Mouse (Mus musculus): ENCODE results near the gene Ly6g5b.

The Ly6g5b gene

DNA sequence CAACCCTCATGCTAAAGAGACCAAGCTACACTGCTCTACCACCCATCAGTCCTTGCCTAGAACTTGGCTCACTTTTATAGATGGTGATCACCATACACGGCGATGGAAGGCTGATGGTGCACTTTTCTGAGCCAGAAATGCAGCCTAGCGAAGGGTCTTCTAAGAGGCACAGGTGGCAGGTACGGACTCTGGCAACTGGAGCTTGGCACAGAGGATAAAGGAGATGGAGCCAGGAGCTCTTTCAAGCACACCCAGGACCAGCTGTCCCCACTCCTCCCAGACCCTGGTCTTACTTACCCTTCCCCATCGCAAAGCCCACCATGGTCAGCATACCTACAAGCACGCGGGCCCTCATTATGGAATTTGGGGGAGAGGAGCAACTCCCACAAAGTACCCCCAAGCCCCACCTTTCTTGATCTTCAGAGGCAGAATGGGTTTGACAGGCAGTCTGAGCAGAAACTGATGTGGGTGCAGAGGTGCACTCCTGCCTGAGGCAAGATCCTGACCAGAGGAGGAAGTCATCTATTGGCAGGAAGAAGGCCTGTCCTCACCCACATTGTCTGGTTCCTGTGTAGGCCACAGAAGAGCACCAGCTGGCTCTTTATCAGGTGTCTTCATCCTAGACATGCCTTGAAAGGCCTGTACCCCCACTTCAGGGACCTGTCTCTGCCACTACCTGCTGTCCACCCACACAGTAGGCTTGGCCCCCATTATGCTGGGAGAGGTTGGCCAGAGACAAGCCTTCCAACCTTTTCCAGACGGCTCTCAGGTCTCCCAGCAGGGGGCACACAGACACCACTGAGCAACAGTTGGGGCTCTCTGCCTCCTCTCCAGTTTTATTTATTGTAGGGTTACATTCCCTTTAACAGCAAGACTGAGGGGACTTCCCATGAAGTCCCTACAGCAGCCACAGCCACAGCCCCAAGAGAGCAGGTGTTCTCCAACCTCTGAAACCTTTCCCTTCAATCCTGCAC lies at the start of gene Ly6g5b:
Ly6g5b (minus strand) TSS at position 383 of the 974 bp plus-strand sequence.
- no peak for DNase-seq (ENCODE audit: low read depth, low spot score)

DNA sequence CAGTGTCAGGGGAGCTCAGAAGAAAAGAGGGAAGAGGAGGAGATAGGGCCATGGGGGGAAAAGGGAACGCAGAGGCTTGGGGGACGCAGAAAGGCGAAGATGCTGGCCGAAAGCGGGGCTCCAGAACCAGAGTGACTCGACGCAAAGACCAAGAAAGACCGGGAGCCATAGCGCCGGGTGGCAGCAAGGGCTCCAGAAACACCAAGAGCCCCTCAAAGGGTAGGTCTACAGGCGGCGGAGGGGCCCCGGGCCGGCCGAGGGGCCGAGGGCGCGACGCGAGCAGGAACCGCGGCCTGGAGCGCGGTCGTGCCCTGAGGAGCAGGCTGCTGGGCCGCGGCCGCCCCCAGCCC lies 49.0 kb upstream of the Ly6g5b start:
- DNase-seq (ENCODE audit: low read depth, low spot score): no peak

DNA sequence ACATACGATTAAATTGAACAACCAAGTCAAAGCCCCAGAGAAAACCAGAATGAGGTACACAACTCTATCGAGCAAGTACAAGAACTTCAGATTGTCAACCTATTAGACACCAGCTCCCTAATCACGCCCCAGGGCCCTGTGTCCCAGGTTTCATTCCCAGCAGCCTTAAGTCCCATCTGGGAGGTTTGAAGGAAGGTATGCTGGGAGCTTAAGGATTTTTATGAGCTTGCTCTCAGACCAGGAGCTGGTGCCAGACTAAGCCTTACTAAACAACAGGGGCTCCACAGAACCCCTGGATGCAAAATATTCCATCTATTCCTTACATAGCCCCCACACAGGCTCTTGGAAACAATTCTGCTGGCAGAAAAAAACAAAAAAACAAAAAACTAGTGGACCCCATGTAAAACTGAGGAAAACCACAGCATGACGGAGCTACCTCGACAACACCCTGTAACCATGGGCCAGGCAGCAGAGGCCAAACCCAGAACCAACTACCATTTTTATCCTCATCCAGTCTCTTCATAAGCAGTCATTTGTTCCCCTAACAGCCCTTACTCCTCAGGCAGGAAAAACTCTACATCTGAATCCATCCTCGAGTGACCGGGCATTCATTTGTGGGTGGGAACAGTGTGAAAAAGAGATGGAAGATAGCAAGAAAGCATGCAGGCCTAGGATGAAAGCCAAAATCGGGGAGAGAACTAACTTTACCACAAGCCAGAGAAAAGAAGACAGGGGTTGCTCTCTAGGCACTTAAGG lies 48.3 kb upstream of the Ly6g5b start:
- DNase-seq (ENCODE audit: low read depth, low spot score): no peak

DNA sequence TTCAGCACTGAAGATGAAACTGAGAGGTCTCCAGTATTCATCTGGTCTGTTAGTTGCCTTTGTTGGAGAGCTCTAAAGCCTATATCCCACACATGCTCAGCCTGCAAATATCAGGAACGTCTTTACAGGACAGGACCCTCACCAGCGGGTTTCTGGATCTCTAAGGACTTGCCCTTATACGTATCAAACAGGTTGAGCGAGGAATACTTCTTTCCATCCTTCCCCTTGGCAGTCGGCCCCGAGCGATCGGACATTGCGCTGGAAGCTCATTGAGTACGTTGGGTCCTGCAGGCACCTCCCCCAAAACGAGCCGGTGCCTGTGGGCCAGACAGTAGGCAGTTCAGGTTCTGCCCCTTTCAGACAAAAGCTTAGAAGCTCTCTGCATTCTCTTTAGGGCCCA lies 47.5 kb upstream of the Ly6g5b start:
- DNase-seq (ENCODE audit: low read depth, low spot score): no peak

DNA sequence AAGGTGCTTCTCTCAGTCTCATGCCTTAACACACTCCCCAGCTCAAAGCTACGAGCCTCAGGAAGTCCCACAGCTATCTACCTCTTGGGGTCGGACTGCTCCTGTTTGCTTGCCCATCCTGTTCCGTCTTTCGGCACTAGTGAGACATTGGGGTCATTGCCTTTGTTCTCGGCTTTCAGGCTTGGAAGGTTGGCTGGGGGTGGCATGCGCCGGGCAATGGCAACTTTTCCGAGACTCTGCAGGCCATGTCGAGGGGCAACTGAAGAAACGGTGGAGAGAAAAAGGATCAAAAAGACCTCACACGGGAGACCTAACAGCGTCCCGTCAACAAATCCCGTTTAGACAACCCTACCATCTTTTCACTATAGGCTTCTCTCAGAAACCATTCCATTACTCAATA lies 46.9 kb upstream of the Ly6g5b start:
- DNase-seq (ENCODE audit: low read depth, low spot score): no peak

DNA sequence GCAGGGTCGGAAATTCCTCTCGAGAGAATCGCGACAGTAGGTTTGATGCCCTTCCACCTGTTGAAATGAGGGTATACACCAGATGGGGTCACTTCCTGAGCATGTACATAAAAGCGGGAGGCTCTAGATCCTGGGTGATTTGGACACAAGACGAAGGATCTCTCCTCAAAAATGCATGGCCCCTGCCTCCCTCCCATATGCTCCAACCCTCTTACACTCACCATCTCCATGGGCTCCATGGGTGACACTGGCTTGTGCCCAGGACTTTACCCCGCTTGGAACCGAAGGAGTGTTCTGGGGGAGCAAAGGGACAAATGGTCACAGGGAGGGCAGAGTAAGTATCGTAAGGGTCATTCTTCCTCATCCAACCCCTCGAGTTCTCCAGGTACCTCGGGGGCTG lies 46.2 kb upstream of the Ly6g5b start:
- DNase-seq (ENCODE audit: low read depth, low spot score): no peak

DNA sequence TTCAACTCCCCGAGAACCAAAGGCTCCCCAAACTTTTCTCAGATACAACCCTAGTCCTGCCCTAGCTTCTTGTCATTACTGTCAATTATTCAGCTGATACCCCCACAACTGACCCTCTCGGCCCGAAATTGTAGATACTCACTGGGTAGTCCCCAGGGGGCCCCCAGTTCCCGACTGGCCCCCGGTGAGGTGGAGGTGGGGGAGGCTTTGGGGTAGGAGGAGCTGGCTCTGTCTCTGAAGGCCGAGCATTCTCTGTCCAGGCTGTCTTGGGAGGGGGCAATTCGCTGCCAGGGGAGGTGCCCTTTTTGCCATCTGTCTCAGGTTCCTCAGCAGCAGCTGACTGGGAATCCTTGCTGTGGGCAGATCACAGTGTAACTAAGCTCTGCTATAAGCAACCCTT lies 44.4 kb upstream of the Ly6g5b start:
- DNase-seq (ENCODE audit: low read depth, low spot score): no peak

DNA sequence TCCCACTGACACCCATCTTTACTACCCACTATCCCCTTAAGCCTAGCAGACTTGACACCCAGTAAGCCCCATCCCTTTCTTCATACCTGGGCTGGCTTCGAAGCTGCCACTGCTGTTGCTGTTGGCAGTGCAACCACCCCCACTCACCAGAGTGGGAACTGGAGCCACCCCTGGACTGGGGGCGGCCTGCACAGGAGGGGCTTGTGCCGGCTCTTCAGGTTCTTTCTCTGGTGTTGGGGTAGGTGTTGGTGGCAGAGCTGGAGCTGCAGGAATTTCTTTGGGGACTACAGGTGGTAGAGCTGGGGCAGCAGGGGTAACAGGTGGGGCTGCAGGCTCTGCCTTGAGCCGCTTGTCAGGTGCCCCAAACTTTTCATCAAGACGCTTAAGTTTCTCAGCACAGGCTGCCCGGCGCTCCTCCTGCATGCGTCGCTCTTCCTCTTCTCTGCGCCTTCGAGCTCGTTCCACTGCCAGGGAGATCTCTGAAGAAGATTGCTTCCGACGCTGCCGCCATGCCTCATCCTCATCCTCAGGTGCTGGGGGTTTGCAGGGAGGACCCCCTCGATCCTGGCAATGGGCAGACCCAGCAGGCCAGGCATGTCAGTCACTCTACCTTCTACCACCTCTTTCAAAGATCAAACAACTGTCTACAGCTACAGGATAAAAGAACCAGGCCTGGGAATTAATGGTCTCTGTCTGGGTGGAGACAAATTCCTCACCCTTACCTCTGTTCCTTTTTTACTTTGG lies 43.8 kb upstream of the Ly6g5b start:
- no peak for DNase-seq (ENCODE audit: low read depth, low spot score)

DNA sequence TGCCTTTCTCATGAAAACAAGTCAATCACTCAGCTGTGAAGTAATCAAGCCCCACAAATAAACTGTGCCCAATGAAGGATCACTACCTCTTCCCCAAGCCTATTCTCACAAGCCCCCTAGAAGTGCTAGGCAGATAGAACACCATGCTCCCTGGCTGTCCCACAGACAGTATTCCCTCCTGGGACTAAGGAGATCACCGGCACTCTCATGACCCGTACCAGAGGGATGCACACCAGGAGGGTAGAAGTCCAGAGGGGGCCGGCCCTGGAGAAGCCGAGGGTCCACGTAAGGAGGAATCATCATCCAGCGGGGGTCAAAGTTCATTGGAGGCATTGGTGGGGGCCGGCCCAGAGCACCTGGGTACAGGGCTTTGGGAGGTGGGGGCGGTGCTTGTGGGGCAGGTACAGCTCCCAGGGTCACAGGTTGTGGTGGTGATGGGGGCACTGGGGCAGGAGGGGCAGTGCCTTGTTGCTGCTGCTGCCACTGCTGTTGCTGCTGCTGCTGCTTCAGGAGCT lies 42.5 kb upstream of the Ly6g5b start:
- no peak for DNase-seq (ENCODE audit: low read depth, low spot score)

DNA sequence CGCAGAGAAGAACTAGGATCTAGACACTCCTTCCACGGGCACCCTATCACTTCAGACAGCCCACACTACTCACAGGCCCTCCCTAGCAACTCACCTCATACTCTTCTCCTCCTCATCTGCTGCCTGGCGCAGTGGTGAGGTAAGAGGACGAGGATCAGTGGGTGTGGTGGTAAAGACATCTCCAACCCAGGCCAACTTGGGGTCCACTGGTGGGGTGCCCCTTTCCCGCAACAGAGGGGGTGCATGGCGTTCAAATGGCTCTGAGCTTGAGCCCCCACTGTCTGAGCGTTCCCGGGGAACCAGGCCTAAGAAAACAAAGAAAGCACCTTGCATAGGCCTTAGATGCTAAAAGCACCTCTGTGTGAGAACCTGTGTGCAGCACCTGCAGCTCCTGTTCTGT lies 42.0 kb upstream of the Ly6g5b start:
- DNase-seq (ENCODE audit: low read depth, low spot score): no peak

DNA sequence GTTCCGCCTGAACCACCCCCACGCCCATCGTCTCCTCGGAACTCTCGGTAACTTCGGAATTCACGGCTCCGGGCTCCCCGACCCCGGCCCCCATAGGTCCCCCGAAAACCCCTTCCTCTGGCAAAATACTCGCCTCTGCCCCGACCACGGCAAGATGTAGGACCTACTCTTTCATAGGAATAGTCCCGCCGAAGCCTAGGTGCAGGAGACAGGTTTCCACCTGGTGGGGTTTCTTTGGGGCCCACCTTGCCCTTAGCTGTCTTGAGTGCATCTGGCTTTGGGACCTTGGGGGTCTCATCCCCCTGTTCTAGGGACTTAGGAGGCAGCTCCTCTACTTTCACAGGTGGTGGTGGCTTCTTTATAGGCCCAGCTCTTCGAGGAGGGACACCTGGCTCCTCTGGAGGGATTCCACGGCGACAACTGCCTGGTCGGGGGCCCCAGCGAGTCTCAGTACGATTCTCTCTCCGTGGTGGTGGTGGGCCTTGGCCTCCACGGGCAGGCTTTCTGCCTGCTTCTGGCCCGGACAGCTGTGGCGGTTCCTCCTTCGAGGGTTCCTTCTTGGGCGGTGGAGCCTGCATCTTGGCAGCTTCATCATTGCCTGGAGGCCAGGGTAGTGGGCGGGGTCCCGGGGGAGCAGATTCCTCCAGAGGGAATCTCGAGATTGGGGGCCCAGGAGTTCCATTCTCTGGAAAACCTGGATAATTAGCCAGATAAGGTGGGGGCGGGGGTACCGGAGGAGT lies 41.4 kb upstream of the Ly6g5b start:
- DNase-seq (ENCODE audit: low read depth, low spot score): no peak

DNA sequence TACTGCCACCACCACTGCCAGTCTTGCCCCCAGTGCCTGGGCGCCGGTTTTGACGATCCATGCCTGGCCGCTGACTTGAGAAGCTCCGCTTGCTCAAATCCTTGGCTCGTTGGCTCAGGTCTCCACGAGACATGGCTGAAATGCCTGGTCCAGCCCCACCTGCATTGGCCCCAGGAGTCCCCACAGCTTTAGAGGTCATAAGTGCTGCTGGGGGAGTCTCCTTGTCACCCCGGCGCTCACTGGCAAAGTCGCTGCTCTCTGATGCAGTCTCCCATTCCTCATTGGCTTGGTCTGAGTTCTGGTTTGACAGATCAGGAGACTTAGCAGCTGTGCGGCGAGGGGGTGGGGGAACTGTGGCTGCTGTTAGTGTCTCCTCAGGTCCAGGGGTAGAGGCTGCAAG lies 40.2 kb upstream of the Ly6g5b start:
- no peak for DNase-seq (ENCODE audit: low read depth, low spot score)

DNA sequence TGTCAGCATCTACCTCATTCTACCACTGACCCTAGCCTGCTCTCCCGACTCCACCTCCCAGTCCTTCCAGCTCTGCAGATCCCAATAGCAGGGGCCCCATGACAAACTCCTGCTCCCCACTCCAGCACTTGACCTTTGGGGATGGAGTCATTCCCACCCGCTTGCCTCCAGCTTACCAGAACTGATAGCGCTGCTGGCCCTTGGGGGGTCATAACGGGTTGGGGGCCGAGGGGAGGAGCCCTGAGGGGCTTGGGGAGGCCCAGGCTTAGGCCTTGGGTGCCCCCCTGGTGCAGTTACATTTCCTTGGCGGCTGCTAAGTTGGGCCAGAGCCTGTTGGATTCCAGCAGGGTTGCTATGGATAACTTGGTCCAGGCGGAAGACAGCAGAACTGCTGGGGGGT lies 39.4 kb upstream of the Ly6g5b start:
- DNase-seq (ENCODE audit: low read depth, low spot score): no peak

DNA sequence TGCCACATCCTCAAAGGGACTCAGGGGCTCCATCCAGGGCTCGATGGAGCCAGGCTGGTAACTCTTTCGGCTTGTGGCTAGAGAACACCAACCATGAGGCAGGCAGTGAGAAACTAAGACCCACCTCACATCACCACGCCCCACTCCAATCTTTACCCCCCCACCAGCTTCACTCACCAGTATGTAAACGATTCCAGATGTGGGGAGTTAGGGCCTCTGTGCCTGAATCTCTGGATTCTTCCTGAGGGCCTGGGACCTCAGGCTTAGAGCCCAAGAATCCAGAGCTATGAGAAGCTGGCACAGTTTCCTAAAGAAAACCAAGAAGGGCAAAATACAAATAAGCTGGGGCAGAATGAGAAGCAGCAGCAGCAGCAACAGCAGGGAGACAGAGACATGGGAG lies 38.7 kb upstream of the Ly6g5b start:
- no peak for DNase-seq (ENCODE audit: low read depth, low spot score)

DNA sequence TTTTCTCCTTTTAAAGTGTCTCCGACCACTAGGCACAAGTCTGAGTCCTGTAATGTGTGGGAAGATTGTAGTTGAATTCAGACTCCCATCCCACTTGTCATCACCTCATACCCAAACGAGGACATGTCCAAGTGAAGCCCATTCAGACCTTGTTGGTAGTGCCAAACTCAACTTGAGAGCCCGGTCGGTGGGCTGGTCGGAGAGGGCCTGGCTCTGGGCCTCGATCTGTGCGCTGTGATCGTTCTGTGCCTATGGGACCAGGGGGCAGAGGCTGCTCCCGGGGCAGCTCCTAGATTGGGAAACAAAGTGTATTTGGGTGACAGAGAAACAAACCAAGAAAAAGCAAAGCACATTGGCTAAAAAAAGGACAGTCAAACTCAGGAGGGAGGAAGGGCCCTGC lies 37.8 kb upstream of the Ly6g5b start:
- DNase-seq (ENCODE audit: low read depth, low spot score): no peak

DNA sequence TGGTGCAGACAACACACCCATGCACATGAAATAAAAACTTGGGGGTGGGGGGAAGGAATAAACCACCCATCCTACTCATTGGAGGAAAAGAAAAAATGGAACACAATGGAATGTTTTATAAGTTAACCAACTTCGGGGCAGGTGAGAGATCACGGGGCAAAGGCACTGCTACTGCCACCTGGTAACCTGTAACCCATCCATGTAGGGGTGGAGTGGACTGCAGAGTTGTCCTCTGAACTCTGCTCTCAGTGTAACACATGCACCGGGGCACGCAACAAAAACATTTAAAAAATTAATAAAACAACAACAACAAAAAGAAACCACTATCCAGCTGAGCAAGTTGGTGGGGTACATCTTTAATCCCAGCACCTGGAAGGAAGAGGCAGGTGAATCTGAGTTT lies 36.9 kb upstream of the Ly6g5b start:
- DNase-seq (ENCODE audit: low read depth, low spot score): no peak

DNA sequence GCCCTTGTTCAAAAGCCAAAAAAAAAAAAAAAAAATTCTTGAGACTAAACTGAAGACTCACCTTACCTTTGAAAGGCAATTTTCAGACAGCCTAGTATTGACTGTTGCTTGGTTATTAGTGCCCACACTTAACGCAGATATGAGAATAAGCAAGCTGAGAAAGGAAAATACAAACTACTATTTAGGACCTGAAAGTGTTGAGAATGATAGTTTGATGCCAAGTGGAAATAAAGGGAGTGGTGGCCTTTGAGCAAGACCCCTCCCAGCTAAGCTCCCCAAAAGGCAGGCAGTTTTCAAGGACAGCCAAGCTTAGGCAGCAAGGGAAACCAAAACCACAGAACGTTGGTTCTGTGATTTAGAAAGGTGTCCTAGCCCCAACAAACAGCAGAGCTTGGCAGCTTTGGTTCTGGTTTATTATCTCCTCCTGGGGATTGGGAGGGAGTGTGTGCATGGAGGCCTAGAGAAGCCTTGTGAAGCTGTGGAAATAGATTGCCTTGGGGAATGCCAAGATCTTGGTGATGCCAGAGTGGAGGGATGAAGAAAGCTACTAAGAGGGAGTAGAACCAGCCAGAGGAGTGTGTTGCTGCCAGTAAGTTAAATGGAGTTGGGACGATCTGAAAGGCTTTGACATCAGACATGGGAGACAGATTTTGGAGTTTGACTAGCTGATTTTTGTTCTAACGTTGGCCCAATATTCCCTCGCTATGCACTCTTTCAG lies 32.9 kb upstream of the Ly6g5b start:
- DNase-seq (ENCODE audit: low read depth, low spot score): no peak

DNA sequence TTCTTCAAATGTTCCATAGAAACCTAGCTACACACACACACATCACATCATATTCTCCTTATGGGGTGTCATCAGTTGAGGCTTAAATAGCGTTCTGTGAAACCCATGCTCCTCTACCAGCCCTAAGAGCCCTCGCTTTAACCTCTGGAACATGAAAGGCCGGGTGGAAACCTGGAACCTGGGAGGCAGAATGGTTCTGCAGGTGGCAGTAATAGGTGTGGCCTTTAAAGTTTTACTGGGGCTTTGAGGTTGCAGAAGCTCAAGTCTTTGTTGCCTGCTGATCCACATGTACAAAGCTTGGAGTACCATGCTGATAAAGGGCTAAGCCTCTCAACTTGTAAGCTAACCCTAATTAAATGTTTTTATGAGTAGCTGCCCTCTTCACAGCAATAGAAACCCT lies 32.1 kb upstream of the Ly6g5b start:
- DNase-seq (ENCODE audit: low read depth, low spot score): no peak

DNA sequence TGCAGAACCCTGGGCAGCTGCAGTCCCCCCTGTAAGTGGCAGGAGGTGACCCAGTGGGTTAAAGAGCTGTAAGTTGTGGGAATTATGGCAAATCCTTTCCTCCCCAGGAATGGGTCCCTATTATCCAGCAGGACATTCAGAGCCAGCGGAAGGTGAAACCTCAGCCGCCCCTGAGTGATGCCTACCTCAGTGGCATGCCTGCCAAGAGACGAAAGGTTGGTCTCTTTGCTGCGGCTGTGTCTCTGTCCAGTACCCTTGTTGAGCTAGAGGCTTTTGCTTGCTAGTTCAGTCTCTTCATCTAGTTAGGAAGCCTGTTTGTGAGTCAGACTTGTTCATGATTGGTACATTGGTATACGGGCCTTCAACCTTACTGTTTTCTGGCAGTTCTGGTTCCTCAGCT lies 30.9 kb upstream of the Ly6g5b start:
- no peak for DNase-seq (ENCODE audit: low read depth, low spot score)

DNA sequence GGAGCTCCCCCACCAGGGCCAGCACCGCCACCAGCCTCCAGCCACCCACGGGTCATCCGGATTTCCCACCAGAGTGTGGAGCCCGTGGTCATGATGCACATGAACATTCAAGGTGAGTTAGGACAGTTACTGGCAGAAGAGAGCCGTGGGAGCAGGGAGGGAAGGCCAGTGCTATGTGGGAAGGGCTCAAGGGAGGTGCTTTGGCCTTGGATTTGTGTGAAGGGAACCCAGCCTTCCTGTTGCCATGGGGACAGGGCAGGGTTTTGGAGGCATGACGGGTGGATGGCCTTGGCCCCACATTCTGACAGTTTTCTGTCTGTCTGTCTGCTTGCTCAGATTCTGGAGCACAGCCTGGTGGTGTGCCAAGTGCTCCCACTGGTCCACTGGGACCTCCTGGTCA lies 26.7 kb upstream of the Ly6g5b start:
- DNase-seq (ENCODE audit: low read depth, low spot score): no peak

DNA sequence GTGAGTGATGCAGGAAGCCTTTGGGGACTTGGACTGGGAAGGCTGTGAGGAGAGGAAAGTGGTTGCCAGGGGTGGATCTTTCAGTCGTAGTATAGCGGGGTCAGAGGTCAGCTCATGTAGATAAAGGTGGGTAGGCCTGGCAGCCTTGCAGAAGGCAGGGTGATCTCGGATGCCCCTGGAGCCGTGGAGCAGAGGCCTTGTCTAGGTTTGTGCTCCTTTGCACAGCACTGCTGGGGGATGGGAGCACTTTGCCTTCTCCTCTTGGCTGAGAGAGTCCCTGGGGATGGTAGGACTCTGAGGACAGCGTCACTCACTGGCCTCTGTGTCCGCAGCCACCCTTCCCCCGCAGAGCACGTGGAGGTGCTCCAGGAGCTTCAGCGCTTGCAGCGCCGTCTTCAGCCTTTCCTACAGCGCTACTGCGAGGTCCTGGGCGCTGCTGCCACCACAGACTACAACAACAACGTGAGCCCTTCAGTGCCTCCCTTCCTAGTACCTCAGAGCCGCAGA lies 25.3 kb upstream of the Ly6g5b start:
- no peak for DNase-seq (ENCODE audit: low read depth, low spot score)
